Mouse (Mus musculus): ENCODE measurements around the gene Spindoc. TPM values are rescaled to one million over a fixed set of nuclear protein-coding genes. Genes with fewer than 3 reads are reported as not detected.
A peak's percentile ranks its signal among the peaks of the same experiment; 100 is the strongest.

The Spindoc gene
- polyA plus RNA-seq, 1 experiment from 2014 or later, result 44.5 TPM

DNA sequence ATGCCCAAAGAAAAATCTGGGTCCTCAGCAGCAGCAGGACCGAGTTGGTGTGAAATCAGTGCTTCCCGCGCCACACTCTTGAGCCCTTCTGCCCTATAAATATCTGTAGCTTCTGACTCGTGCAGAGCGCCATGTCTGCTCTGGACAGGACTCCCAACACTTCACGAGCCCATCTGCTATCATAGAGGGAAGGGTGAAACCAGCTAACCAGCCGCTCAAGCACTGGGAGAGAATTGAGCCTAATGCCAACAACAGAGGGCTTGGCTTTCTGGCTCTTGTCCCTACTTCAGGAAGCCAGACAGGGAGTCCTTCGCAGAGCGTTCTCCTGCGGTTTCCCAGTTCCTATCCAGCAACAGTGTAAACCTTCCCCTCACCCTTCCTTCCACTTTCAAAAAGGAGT, 71.5 kb downstream of the Spindoc start:
- no peak for DNase-seq (ENCODE audit: low spot score)
- H3K4me3 ChIP-seq, result peak overlapping the region; percentile 32; the same call in 1 of the 2 replicates
- H3K9me3 ChIP-seq, result no peaks in the 10 kb centered on the region
- 37% methylated on average over 10 of the region's 10 CpGs for WGBS
- H3K4me1 ChIP-seq, result peaks cover 61% of the 10 kb centered on the region
- peak overlapping the region; percentile 77 for H3K27ac ChIP-seq (replicated peaks)
- 0 out of 2 replicates have a peak, but pooled peaks cover 3% of the 10 kb centered on the region for H3K36me3 ChIP-seq (replicated peaks)
- H3K27me3 ChIP-seq (replicated peaks; ENCODE audit: low read depth, poor library complexity, severe bottlenecking), result no peaks in the 10 kb centered on the region

DNA sequence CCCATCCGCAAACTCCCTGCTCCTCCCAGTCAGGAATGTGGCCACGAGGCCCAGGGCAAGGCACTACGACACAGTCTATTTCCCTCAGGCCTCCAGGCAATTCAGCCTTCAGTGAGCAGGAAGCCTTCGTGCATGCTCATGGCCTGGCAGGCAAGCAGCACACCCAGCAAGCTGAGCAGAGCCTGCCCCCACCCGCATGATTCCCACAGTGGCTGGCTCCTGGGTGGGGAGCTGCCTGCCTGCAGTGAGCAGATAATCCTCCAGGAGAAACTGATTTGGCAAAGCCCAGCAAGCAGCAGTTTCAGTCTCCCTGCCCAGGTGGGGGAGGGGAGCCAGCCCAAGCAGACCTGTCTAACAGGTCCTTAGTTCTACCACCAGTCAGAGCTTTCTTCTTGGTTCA, 72.1 kb downstream of the Spindoc start:
- Histone ChIP-seq H3K36me3 (replicated peaks) (peaks cover 6% of the 10 kb centered on the region), H3K4me1 (peaks cover 66% of the 10 kb centered on the region), H3K27me3 (replicated peaks; ENCODE audit: low read depth, poor library complexity, severe bottlenecking) (no peaks in the 10 kb centered on the region), H3K4me3 (peak overlapping the region; percentile 32), H3K27ac (replicated peaks) (peak overlapping the region; percentile 77), H3K9me3 (no peaks in the 10 kb centered on the region)
- peak; percentile 65 for DNase-seq (ENCODE audit: low spot score)
- 9% methylated on average over 5 of the region's 5 CpGs for WGBS

DNA sequence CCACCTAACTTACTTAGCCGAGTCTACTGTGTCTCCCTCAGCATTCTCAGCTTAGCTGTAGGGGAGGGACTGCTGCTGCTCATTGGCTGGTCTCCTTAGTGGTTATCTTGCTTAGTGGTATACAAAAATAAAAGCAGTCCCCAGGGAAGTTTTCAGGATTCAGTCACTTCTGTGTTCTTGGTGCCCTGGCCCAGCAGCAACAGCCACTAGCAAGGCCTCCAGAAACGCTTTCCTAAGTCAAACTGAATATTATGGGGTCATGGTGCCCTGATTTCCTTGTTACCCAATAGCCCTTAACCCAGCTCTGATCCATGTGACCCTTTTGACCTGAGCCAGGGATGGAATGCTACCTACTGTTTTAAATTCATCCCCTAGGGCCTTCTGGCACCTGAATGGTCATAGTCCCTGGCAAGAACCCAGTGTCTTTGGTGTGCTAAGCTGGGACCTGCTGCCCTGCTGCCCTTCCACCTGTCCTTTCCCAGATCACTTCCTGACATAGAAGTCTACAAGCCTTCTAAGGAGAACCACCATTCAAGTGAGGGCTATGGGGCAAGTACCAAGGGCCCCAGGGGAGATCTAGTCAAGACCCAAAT, 73.0 kb downstream of the Spindoc start:
- no peak overlapping the region for H3K4me3 ChIP-seq
- no peaks in the 10 kb centered on the region for H3K9me3 ChIP-seq
- DNase-seq (ENCODE audit: low spot score), result no peak
- peaks cover 9% of the 10 kb centered on the region for H3K36me3 ChIP-seq (replicated peaks)
- WGBS, result 50% methylated on average over 2 of the region's 2 CpGs
- no peaks in the 10 kb centered on the region for H3K27me3 ChIP-seq (replicated peaks; ENCODE audit: low read depth, poor library complexity, severe bottlenecking)
- peak overlapping the region; percentile 77; the same call in 1 of the 2 replicates for H3K27ac ChIP-seq (replicated peaks)
- peaks cover 66% of the 10 kb centered on the region for H3K4me1 ChIP-seq

DNA sequence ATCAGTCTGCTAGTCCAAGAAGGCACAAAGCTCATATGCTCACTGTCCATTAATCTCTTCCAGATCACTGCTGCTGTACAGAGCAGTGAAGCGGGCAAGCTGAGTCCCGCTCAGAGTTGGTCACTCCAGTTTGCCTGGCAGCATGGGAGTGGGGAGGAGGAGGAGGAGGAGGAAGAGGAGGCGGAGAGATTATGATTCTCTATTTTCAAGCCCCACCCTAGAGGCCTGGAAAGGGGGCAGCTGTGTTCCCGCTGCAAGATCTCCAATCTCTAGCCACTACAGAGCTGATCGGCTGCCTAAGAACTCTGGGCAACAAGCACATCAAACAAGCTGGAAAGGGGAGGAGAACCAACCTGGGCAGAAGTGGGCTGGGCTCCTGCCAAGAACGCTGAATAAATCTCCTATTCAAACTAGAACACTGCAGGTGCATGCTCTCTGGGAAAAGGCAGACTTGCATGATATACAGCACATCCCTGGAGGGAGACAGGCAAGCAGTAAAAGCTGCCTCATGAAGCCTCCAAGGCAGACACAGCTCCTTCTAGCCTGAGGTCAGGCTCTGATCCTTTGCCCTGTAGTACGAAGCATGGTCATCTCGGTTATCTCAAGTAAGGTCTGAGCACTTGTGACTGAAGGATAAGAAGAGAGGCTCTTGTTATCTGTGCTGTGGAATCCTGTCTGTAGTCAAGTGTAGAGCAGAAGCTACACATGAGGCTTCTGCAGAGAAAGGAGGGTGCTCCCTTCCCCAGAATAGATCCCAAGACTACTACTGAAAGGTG, 74.6 kb downstream of the Spindoc start:
- Histone ChIP-seq H3K4me3 (peak overlapping the region; percentile 1; the same call in 1 of the 2 replicates), H3K4me1 (peaks cover 61% of the 10 kb centered on the region), H3K9me3 (no peaks in the 10 kb centered on the region), H3K36me3 (replicated peaks) (peaks cover 19% of the 10 kb centered on the region), H3K27ac (replicated peaks) (peak overlapping the region; percentile 51; the same call in 1 of the 2 replicates), H3K27me3 (replicated peaks; ENCODE audit: low read depth, poor library complexity, severe bottlenecking) (no peaks in the 10 kb centered on the region)
- WGBS, result 68% methylated on average over 8 of the region's 8 CpGs
- peak; percentile 25 for DNase-seq (ENCODE audit: low spot score)

DNA sequence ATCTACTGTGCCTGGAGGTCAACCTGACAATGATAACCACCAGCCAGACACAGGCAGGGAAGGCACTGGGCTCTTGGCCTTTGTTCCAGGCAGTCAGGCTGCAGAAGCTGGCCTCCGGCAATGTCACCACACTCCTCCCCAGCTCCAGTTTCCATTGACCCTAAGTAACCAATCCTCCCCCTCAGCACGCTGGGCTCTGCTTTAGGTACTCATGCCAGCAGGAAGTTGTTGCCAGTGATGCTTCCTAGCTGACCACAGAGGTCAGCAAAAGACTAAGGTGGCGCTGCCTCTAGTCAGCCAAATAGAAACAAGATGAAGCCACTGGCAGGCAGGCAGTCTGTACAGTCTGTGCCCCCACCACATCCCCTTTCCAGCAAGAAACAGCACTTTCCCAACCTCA, 75.8 kb downstream of the Spindoc start:
- no peaks in the 10 kb centered on the region for H3K9me3 ChIP-seq
- H3K4me1 ChIP-seq, result peaks cover 61% of the 10 kb centered on the region
- WGBS, result 43% methylated on average over 3 of the region's 3 CpGs
- H3K36me3 ChIP-seq (replicated peaks), result peaks cover 20% of the 10 kb centered on the region
- H3K4me3 ChIP-seq, result no peak overlapping the region
- no peaks in the 10 kb centered on the region for H3K27me3 ChIP-seq (replicated peaks; ENCODE audit: low read depth, poor library complexity, severe bottlenecking)
- no peak for DNase-seq (ENCODE audit: low spot score)
- H3K27ac ChIP-seq (replicated peaks), result no peak overlapping the region; the same call in 1 of the 2 replicates

DNA sequence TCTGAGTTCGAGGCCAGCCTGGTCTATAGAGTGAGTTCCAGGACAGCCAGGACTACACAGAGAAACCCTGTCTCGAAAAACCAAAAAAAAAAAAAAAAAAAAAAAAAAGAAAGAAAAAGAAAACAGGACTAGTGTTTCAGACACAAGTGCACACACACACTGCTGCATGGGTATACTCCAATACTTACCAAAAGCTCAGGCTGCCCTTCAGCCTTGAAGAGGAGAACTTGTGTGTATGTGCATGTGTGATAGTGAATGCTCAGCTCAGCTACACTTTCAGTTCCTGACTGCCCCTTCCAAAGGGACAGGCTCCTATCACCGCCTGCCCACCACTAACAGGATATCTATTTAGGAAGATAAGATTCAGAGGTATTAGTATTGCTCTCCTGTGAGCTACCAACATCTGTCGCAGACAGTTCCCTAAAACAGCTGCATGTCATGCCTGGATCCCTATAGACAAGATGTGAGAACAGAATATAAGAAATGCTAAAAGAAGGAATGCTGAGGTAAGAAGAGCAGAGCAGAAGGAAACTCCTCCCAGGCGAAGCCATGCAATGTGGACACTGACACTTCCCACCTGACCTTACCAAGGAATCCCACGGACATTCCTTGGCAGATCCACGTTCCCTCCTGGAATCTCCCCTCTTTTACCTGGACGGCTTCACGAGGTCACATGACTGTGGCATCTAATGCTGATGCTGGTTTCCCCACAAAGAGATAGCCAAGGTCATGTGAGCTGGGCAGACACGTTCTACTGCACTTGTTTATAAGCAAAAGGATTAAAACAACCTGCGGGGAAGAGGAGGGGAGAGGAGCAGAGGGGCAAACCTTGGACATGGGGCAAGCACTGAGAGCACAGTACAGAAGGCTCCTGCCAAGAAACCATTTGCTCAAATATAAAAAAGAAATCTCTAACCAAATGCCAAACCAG, 77.1 kb downstream of the Spindoc start:
- 83% methylated on average over 11 of the region's 11 CpGs for WGBS
- Histone ChIP-seq H3K27me3 (replicated peaks; ENCODE audit: low read depth, poor library complexity, severe bottlenecking) (no peaks in the 10 kb centered on the region), H3K9me3 (no peaks in the 10 kb centered on the region), H3K4me3 (no peak overlapping the region), H3K4me1 (peaks cover 47% of the 10 kb centered on the region), H3K36me3 (replicated peaks) (peaks cover 31% of the 10 kb centered on the region), H3K27ac (replicated peaks) (no peak overlapping the region)
- no peak for DNase-seq (ENCODE audit: low spot score)

DNA sequence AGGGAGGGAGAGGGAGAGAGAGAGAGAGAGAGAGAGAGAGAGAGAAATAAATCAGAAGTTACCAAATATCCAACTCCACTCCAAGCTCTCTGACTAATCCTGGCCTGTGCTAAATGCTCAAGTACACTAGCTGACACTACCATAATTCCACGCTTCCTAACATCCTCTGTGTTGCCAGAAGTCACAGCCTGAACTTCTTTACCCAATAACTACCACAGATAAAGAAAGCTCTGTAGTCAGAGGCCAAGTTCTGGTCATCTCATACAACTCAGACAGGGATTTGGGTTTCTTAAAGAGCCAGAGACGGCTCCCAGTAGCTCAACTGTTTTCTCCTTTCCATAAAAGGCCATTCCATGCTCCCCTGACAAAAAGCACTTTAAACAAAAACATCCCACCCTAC, 78.0 kb downstream of the Spindoc start:
- no peak overlapping the region for H3K27ac ChIP-seq (replicated peaks)
- peaks cover 39% of the 10 kb centered on the region for H3K4me1 ChIP-seq
- H3K4me3 ChIP-seq, result no peak overlapping the region
- H3K27me3 ChIP-seq (replicated peaks; ENCODE audit: low read depth, poor library complexity, severe bottlenecking), result no peaks in the 10 kb centered on the region
- peaks cover 35% of the 10 kb centered on the region for H3K36me3 ChIP-seq (replicated peaks)
- WGBS, result 78% methylated on average over 2 of the region's 2 CpGs
- DNase-seq (ENCODE audit: low spot score), result no peak
- H3K9me3 ChIP-seq, result no peaks in the 10 kb centered on the region

Small RNA genes within 50 kb of the gene (microRNA-seq; reads per million reads assigned to microRNA genes)
- gene Mir6991, result 3.0 reads per million, percentile 2 among the genes with 10 or more reads in this experiment

Other genes with a start within 250 kb of the Spindoc start
- 275 and 276 TPM in 2 replicates for gene Otub1, start 176.7 kb downstream of the Spindoc start, polyA plus RNA-seq (2016; fragmentation: Nextera tagmentation; extraction: Ambion mirVana)
- 867 and 877 TPM in 2 replicates for gene Cox8a, start 165.4 kb downstream of the Spindoc start, polyA plus RNA-seq (2016; fragmentation: Nextera tagmentation; extraction: Ambion mirVana)
- 93.2 and 94.4 TPM in 2 replicates for gene Naa40, start 141.8 kb downstream of the Spindoc start, polyA plus RNA-seq (2016; fragmentation: Nextera tagmentation; extraction: Ambion mirVana)
- 51.0 and 58.6 TPM in 2 replicates for gene Rcor2, start 115.7 kb downstream of the Spindoc start, polyA plus RNA-seq (2016; fragmentation: Nextera tagmentation; extraction: Ambion mirVana)
- gene Mark2, start 41.1 kb downstream of the Spindoc start, polyA plus RNA-seq (2016; fragmentation: Nextera tagmentation; extraction: Ambion mirVana), result 48.5 and 49.1 TPM in 2 replicates
- gene 2700081O15Rik, start 34.6 kb upstream of the Spindoc start, polyA plus RNA-seq (2016; fragmentation: Nextera tagmentation; extraction: Ambion mirVana), result 6.1 and 7.1 TPM in 2 replicates
- gene Rtn3, start 100.3 kb upstream of the Spindoc start, polyA plus RNA-seq (2016; fragmentation: Nextera tagmentation; extraction: Ambion mirVana), result 145 and 153 TPM in 2 replicates
- 6.4 and 8.5 TPM in 2 replicates for gene Atl3, start 111.0 kb upstream of the Spindoc start, polyA plus RNA-seq (2016; fragmentation: Nextera tagmentation; extraction: Ambion mirVana)
- gene Pla2g16, start 174.5 kb upstream of the Spindoc start, polyA plus RNA-seq (2016; fragmentation: Nextera tagmentation; extraction: Ambion mirVana), result 6.5 and 7.3 TPM in 2 replicates
- 0.08 and 0.24 TPM in 2 replicates for gene Lgals12, start 224.2 kb upstream of the Spindoc start, polyA plus RNA-seq (2016; fragmentation: Nextera tagmentation; extraction: Ambion mirVana)
- gene Hrasls5, start 229.5 kb upstream of the Spindoc start, polyA plus RNA-seq (2016; fragmentation: Nextera tagmentation; extraction: Ambion mirVana), result not detected in 2 replicates

All from embryonic facial prominence, embryonic 10.5 days (tissue).